Mouse (Mus musculus): ENCODE measurements around the gene H2-M10.2.

GRCm38 (mm10) chr17:36315041-36315688, 28.9 kb upstream of the H2-M10.2 start:
- no peak for TF ChIP-seq EP300 (IDR thresholded peaks at IDR 0.05; ENCODE audit: low read depth)
- no peak for TF ChIP-seq CTCF (IDR thresholded peaks at IDR 0.05; ENCODE audit: low read depth)
